Mouse (Mus musculus) brain, embryonic 18.5 days (tissue): ENCODE measurements at regions not wholly inside any gene's neighbourhood (a gene's known extent, or its start where the extent isn't known, plus 50 kb on each side); places are given as distances from the start of the nearest gene placed in this dataset.

Experiments used
- DNase-seq: peaks from one replicate; pipeline ENCODE4 v3.0.0-alpha.2; 2012; ENCODE audit warnings: low read depth, low spot score

- no peak for DNase-seq
Observed at GRCm38 (mm10) chr14:46300546-46300945, 78.7 kb upstream of the Gm15217 start.

GRCm38 (mm10) chr14:46302601-46303000 is 76.6 kb upstream of the Gm15217 start:
- no peak for DNase-seq

- DNase-seq = no peak
Observed at GRCm38 (mm10) chr14:46305267-46305666, 73.9 kb upstream of the Gm15217 start.

- DNase-seq = no peak
Observed at GRCm38 (mm10) chr14:46313064-46313463, 66.2 kb upstream of the Gm15217 start.

- no peak for DNase-seq
Observed at GRCm38 (mm10) chr14:46316521-46316920, 62.7 kb upstream of the Gm15217 start.

GRCm38 (mm10) chr14:46317406-46318045 is 61.7 kb upstream of the Gm15217 start:
- no peak for DNase-seq

- DNase-seq = no peak
Observed at GRCm38 (mm10) chr14:46328064-46328463, 51.1 kb upstream of the Gm15217 start.
